Mouse (Mus musculus): Measurements from ENCODE around the gene Naaladl1.

DNA sequence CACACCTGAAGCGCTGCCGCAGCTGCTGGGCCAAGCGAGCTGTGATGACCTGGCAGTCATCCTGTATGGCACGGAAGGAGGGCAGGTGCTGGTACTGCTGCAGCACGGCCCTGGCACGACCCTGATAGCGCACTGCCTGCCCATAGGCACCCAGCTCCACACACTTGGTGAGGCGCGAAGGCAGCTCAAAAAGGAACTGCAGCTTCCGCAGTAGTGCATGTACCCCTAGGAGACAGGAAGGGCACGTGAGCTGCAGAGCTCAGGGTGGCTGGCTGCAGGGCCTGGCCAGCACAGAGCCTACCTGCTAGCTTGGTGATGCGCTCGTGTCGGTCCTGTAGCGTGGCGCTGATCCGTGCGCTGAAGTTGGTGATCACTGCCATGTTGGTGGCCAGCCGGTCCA lies 34.3 kb upstream of the Naaladl1 start:
- no peak for TF ChIP-seq GATA1 (IDR thresholded peaks at IDR 0.05; ENCODE audit: low read length)
- TF ChIP-seq TAL1 (IDR thresholded peaks at IDR 0.05; ENCODE audit: low read length): no peak
